Mouse (Mus musculus) ovary, postnatal 10 days (tissue): ENCODE data around the gene Smarcb1.

ENCODE experiments used
- DNase-seq: peaks from one replicate; pipeline ENCODE4 v3.0.0; 2022; ENCODE audit warnings: low spot score

Gene Smarcb1

DNA sequence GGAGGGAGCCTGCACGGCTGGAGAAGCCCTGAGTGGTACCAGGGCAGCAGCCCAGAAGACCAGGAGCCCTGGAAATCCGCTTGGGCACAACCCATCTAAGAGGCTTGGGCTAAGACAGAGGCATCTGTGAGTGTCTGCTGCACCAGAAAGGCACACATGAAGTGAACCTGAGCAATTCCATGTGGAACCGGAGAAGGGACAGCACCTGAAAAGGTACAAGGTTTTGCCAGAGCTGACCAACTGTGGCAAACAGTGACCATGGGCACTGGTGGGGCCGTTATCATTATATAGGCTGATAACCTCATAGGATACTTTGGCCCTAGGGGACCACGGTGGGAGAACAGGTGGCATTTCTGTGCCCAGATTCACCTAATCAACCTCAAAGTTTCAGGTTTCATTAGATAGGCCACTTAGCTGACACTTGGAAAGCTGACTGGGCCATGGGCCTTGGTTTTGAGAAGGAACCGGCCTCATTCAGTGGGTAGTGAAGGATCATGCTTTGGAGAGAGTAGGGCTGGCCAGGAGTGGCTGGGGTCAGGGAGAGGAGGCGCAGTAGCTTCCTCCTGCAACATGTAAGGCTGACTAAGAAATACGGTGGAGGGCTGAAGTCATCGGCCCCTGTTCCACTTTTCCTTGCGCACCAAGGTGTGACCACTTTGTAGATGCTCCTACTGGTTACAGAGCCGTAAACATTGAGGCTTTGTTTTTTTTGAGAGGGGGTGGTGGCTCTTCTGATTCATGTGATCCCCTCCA, 65.1 kb downstream of the Smarcb1 start:
- DNase-seq, result no peak

DNA sequence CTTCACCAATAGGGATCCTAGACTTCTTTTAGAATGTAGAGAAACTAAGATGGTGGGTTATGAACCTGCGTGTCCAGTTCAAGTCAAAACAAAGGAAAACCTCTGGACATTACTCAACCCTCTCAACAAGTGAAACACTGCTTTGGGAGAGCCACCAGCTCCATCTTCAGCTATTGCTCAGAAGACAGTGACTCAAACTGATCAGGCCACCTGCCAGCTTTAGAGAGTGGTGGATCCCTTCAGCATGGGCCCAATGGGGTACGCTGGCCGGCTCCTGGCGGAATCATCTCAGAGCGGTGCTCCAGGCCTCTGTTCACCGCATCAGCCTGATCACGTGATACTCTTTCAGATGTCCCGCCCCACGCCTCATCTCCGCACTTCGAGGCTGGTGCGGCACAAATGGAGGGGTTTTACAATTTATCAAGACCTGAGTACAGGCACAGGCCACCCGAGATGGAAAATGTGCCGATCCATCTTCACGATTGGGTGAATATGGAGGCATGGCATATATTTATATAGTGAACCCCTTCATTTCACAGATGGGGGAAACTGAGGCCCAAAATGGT, 65.9 kb downstream of the Smarcb1 start:
- DNase-seq, result no peak

DNA sequence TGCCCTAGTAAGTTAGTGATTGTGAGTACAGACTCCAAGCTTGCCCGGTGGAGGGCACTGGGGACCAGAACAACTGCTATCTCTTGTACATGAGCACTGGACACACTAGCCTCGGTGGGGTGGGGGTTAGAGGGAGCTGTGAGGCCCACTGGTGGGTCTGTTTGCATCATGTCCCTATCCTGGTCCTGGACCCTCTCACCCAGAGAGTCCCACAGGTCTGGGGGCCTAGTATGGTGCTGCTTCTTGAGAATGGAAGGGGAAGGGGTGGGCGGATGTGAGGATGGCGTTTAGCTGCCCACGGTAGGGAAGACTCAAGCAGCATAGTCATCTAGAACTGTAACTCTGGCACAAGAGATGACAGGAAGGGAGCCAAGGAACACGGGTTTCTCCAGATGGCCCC, 66.6 kb downstream of the Smarcb1 start:
- DNase-seq, result no peak

- DNase-seq, result no peak
Observed at GRCm38 (mm10) chr10:75854096-75854495, 67.3 kb downstream of the Smarcb1 start.

GRCm38 (mm10) chr10:75853452-75853851, 68.0 kb downstream of the Smarcb1 start:
- no peak for DNase-seq

DNA sequence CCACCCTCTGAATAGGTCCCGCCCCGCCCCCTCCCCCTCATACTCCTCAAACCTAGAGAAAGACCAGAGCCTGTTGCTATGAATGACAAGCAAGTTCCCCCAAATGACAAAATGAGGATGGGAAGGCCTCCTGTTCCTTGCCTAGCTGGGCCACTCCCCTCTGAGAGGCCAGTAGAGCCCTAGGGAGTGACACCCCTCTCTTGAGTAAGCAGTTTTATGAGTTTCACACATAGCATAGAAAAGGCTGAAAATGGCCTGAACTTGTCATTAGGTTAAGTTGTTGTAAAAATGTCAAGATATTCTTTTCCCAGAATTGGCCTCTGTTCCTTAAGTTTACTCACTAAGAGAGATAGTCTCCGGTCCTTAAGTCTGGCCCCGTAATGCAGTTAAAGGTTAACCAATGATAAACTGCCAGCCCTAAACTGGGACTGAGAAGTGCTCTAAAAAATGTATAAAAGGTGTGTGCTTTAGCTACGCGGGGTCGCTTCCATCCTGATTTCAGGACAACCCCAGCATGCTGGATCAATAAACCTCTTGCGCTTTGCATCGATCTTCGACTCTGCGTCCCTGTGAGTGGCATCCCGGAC, 68.8 kb downstream of the Smarcb1 start:
- no peak for DNase-seq

- no peak for DNase-seq
Observed at GRCm38 (mm10) chr10:75851681-75852080, 69.7 kb downstream of the Smarcb1 start.

GRCm38 (mm10) chr10:75851076-75851475, 70.3 kb downstream of the Smarcb1 start:
- no peak for DNase-seq

GRCm38 (mm10) chr10:75848382-75848781, 73.0 kb downstream of the Smarcb1 start:
- DNase-seq, result no peak
